Mouse (Mus musculus) CH12.LX (cell line): ENCODE data around the gene Lrrc73.
A peak's percentile ranks its signal among the peaks of the same experiment; 100 is the strongest.

Source experiments
- BHLHE40 ChIP-seq: IDR thresholded peaks from 2 replicates; pipeline ENCODE4 v1.6.1; 2011; ENCODE audit warnings: mild to moderate bottlenecking, low read depth, low read length, improper control_type of control experiment
- CHD2 ChIP-seq: IDR thresholded peaks from 2 replicates; pipeline ENCODE4 v1.6.1; 2011; ENCODE audit warnings: low read length, improper control_type of control experiment
- CTCF ChIP-seq, 2 experiments: IDR thresholded peaks in 1 of 2; conservative IDR thresholded peaks in 1 of 2; 2 replicates each; pipeline ENCODE4 v1.5.1; 2011 to 2012; ENCODE audit warnings: low read depth in 2 of 2, low read length in 2 of 2, improper control_type of control experiment in 1 of 2, inconsistent platforms in 1 of 2, mild to moderate bottlenecking in 1 of 2, moderate library complexity in 1 of 2
- HCFC1 ChIP-seq: IDR thresholded peaks from 2 replicates; pipeline ENCODE4 v1.6.1; 2012; ENCODE audit warnings: low read depth, mild to moderate bottlenecking, inconsistent platforms, low read length, improper control_type of control experiment
- MAX ChIP-seq: IDR thresholded peaks from 2 replicates; pipeline ENCODE4 v1.6.1; 2011; ENCODE audit warnings: low read length, improper control_type of control experiment
- POLR2A ChIP-seq: IDR thresholded peaks from 2 replicates; pipeline ENCODE4 v1.6.1; 2011; ENCODE audit warnings: low read depth, mild to moderate bottlenecking, improper control_type of control experiment, low read length
- POLR2AphosphoS2 ChIP-seq: IDR thresholded peaks from 2 replicates; pipeline ENCODE4 v1.6.1; 2011; ENCODE audit warnings: low read depth, low read length, improper control_type of control experiment
- USF1 ChIP-seq: IDR thresholded peaks from 2 replicates; pipeline ENCODE4 v1.6.1; 2014; ENCODE audit warnings: low read depth, mild to moderate bottlenecking, inconsistent platforms, low read length, improper control_type of control experiment

DNA sequence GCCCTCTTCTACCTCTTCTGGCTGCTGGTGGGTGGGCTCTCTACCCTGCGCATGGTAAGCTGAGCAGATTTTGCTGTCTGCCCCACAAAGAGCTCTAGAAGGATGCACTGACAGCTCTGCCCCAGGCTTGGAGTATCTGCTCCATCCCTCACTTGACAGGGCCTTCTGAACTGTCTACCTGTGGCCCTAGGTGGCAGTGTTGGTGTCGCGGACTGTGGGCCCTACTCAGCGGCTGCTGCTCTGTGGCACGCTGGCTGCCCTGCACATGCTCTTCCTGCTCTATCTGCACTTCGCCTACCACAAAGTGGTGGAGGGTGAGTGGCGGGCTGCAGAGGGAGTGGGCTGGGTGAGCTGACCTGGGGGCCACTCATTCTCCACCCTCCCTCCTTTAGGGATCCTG is 2.2 kb upstream of the Lrrc73 start:
- TF ChIP-seq POLR2AphosphoS2 (no peak), POLR2A (no peak), HCFC1 (no peak), CTCF (conservative IDR thresholded peaks at IDR 0.05 in 1 of 2, IDR thresholded peaks at IDR 0.05 in 1 of 2; ENCODE audit: low read depth in 2 of 2, low read length in 2 of 2) (peak in 1 of 2 experiments; percentile 25; a peak in 2 of 4 replicates), CHD2 (no peak), USF1 (no peak), BHLHE40 (no peak), MAX (no peak)
